Mouse (Mus musculus) splenic B cell, adult 2 months (primary cell): Measurements from ENCODE around the gene Cpne7.

ENCODE experiments used
- DNase-seq: peaks from one replicate; pipeline ENCODE4 v3.0.0-alpha.2; 2011; ENCODE audit warnings: low read depth, low spot score
- H3K27me3 ChIP-seq: 2 replicates; pipeline ENCODE4 v1.6.1; 2012; ENCODE audit warnings: mild to moderate bottlenecking, low read length, moderate library complexity, mixed read lengths; ENCODE audit not compliant: control insufficient read depth, poor library complexity, insufficient read depth, severe bottlenecking
- H3K36me3 ChIP-seq: 2 replicates; pipeline ENCODE4 v1.6.1; 2012; ENCODE audit warnings: mild to moderate bottlenecking, low read length, moderate library complexity, mixed read lengths; ENCODE audit not compliant: control insufficient read depth, poor library complexity, insufficient read depth, severe bottlenecking

The Cpne7 gene

DNA sequence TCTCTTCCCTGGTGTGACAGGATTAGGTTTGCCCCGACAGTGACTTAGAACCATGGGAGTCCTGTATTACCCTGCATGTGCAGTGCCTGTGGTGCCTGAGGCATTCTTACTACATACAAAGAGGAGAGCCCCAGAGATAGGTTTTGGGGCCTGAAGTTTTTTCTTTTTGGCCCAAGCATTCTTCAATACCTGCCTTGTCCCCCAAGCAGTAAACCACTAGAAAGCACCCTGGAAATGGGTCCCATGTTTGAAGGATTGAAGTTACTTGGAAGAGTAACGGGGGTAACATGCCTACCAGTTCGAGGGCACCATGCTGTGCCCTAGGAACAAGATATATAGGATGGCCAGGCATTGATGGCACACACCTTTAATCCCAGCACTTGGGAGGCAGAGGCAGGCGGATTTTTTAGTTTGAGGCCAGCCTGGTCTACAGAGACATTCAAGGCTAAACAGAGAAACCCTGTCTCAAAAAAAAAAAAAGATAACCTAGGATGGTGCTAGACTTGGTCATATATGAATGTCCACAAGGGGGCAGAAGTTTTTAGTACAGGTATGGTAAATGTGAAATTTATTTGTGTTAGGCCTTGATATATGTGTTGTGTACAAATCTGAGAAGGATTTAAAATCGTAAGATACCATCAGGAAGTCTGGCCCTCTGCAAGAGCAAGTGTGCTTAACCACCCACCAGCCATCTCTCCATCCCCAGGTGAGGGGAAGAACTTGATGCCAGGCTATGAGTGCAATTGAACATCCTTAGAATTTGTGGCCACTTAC lies 11.4 kb upstream of the Cpne7 start:
- Histone ChIP-seq H3K27me3 (no peaks in the 10 kb centered on the region), H3K36me3 (peaks cover 13% of the 10 kb centered on the region)
- peak; percentile 80 for DNase-seq

DNA sequence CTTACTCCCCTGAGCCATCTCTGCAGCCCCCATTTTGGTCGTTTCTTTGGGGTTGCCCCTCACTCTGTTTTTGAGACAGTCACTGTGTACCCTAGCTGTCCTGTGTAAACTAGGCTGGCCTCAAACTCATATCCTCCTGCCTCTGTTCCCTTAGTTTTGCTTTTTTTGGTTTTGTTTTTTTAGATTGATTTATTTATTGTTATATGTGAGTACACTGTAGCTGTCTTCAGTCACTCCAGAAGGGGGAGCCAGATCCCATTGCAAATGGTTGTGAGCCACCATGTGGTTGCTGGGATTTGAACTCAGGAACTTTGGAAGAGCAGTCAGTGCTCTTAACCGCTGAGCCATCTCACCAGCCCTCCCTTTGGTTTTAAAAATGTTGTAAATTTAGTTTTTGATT lies 10.6 kb upstream of the Cpne7 start:
- peak; percentile 52 for DNase-seq

DNA sequence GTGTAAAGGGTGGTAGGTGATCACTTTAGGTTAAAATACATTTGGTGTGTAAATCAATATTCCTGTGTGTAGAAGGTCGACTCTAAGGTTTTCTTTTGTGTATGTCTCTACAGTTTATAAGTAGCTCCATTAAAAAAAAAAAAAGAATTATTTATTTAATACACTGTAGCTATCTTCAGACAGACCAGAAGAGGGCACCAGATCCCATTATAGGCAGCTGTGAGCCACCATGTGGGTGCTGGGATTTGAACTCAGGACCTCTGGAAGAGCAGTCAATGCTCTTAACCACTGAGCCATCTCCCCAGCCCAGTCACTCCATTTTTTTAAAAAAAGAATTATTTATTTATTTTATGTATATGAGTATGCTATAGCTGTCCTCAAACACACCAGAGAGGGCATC lies 9.2 kb upstream of the Cpne7 start:
- peaks cover 13% of the 10 kb centered on the region for H3K36me3 ChIP-seq
- H3K27me3 ChIP-seq: no peaks in the 10 kb centered on the region
- DNase-seq: peak; percentile 45

More for the DNA sequence above, 10.6 kb upstream of the Cpne7 start:
- peaks cover 13% of the 10 kb centered on the region for H3K36me3 ChIP-seq
- no peaks in the 10 kb centered on the region for H3K27me3 ChIP-seq

DNA sequence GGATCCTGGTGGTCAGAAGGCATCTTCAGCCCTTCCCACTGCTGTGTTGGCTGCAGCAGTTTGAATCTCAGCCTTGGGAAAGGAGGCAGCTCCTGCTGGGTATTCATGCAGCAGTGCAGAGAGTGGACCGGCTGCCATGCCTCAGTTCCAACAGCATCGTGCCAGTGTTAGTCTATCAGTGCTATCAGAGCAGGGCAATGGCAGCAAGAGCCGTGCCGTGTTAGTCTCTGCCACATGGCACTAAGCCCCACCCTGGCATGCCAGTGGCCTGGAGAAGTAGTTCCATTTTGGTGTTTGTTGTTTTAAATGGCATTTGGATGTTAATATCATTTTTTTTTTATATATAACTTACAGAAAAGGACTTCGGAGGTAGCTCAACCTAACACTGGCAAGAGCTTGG lies 8.2 kb upstream of the Cpne7 start:
- Histone ChIP-seq H3K36me3 (peaks cover 11% of the 10 kb centered on the region), H3K27me3 (no peaks in the 10 kb centered on the region)
- no peak for DNase-seq

DNA sequence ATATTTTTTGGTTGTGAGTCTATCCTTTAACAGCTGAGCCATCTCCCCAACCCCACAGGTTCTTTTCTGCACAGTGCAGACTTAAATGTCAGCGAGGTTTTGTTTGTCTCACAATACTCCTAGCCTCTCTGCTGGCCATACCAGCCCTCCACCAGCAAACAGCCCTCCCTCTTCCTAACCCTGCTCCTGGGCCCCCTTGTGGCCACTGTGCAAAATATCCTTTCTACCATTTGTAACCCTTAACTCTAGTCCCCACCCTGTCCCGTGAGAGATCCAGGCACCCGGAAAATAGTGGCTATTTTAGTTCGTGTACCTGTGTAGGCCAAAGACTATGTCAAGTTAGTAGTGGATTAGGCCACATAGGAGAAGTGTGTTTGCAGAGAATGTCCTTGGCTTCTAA lies 6.5 kb upstream of the Cpne7 start:
- peak; percentile 75 for DNase-seq
- Histone ChIP-seq H3K27me3 (no peaks in the 10 kb centered on the region), H3K36me3 (peaks cover 2% of the 10 kb centered on the region; the same call in 1 of the 2 replicates)

DNA sequence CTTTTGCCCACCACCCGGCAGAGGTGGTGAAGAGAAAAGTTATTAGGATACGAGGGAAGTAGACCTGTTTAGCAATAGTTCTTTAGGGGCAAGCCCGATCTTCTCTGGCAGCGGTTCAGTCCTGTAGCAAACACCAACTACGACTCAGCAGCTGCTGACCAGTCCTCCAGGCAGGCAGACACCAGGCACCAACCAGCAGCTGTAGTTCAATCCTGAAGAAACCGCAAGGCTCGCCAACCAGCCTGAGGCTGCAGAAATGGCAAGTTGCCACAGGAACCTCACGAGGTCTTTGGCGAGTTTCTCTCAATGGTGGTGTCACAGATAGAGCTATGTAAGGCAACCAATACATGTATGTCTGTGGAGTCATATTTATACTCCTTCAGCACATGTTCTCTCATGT lies 4.3 kb upstream of the Cpne7 start:
- DNase-seq: no peak
- H3K27me3 ChIP-seq: no peaks in the 10 kb centered on the region; the same call in 1 of the 2 replicates
- no peaks in the 10 kb centered on the region for H3K36me3 ChIP-seq

DNA sequence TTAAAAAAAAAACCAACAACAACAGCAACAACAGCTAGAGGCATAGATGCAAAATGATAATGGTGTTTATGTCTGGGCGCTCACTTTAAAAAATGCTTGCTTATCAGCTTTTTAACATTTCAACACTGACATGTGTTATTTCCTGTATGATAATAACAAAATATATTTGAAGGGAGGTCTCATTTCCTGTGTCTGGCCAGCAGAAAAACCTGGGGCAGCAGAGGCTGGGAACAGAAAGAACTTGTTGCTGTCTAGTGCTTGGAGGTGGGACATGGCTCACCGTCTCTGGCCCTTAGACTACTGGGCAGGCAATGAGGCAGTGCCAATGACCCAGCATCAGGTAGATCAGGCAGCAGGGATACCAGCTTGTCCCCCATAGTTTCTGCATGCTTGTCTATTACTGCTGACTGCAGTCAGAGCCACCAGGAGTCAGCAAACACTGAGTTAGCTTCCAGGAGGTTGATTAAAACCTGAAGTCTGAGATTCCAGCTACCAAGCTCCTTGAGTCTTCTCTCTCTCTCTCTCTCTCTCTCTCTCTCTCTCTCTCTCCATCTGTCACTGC lies 3.2 kb upstream of the Cpne7 start:
- Histone ChIP-seq H3K27me3 (no peaks in the 10 kb centered on the region; the same call in 1 of the 2 replicates), H3K36me3 (no peaks in the 10 kb centered on the region)
- no peak for DNase-seq

DNA sequence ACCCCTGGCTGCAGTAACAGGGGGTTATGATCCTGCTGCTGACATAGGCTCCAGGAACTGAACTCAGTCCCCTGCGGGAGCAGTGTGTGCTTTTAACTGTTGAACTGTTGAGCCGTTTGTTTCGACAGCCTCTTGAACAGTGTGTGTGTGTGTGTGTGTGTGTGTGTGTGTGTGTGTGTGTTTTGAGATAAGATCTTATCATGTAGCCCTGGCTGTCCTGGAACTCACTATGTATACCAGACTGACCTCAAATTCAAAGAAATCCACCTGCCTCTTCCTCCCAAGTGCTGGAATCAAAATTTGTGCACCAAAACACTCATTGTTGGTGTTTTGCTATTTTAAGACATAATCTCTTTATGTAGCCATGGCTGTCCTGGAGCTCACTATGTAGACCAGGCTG lies 2.5 kb upstream of the Cpne7 start:
- Histone ChIP-seq H3K36me3 (no peaks in the 10 kb centered on the region), H3K27me3 (no peaks in the 10 kb centered on the region; the same call in 1 of the 2 replicates)
- no peak for DNase-seq

DNA sequence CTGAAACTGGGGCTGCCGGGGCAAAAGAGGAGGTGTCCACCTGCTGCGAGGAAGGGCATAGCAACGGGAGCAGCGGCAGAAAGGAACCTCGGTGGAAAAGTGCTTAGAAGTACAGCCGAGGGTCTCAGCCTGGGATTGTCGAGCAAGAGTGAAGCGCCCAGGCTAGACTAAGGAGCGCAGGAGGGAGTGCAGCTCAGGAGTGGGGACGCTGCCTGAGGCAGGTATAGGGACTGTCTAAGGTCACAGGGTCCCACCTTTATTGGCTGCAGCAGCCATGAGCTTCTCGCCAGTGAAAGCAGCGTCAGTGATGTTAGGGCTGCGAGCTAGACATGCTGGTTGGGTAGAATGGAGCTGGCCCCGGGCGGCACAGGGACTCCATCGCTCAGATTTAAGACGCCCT lies 570 bp downstream of the Cpne7 start:
- Histone ChIP-seq H3K36me3 (no peaks in the 10 kb centered on the region), H3K27me3 (no peaks in the 10 kb centered on the region; the same call in 1 of the 2 replicates)
- no peak for DNase-seq

DNA sequence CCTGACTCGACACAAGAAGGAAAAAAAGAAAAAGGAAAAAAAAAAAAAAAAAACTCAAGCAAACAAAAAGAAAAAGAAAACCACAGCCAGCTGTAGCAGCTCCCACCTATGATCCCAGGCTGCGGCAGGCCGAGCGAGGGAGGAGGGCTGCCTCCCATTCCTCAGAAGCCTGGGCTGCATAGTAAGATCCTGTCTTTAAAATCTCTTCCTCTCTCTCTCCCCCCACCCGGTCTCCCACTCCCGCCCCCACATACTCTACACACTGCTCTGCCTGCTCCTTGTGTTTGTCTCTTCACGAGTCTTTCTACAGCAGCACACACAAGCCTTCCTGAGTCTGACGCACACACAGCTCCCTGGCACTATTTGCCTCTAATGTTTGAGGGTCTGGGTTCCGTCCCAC lies 4.9 kb downstream of the Cpne7 start:
- Histone ChIP-seq H3K36me3 (no peaks in the 10 kb centered on the region), H3K27me3 (peaks cover 1% of the 10 kb centered on the region; the same call in 1 of the 2 replicates)
- no peak for DNase-seq

DNA sequence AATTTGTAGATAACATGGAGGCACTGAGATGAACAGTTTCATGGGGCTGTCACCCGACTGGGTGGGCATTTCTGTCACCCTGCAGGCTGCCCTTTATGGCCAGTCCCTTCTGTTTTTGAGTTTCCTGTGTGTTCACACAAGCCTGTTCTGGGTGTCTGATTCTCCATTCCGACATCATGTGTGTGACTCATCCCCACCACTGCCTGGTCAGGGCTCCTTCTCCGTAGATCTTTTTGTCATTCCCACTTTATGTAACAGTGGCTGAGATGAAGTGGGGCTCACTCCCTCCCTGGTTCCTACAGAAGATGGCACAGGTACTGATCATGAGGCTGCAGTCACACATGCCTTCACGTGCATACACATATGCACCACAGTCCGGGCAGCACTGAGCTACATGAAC lies 5.5 kb downstream of the Cpne7 start:
- H3K36me3 ChIP-seq: no peaks in the 10 kb centered on the region
- H3K27me3 ChIP-seq: 0 out of 2 replicates have a peak, but pooled peaks cover 1% of the 10 kb centered on the region
- no peak for DNase-seq

DNA sequence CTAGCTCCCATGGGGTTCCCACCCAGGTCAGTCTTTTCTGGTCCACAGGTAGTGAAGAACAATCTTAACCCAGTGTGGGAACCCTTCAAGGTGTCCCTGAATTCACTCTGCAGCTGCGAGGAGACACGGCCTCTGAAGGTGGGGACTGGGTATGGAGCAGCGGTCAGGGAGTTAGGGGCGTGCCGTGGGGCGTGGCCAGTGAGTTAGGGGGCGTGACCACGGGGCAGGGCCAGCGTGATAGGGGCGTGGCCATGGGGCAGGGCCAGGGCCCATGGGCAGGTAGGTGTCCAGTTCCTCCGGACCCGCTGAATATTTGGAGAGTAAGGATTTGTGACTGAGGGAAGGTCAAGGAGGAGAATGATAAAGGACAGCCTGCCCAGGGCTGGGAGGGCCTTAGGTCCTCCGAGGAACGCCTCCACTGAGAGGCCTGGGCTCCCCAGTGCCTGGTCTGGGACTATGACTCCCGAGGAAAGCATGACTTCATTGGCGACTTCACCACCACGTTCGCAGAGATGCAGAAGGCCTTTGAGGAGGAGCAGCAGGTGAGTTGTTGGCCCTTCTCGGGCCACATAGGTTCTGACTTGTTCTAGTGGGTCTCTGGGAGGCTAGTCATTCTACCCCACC lies 9.1 kb downstream of the Cpne7 start:
- Histone ChIP-seq H3K36me3 (no peaks in the 10 kb centered on the region), H3K27me3 (0 out of 2 replicates have a peak, but pooled peaks cover 1% of the 10 kb centered on the region)
- no peak for DNase-seq

DNA sequence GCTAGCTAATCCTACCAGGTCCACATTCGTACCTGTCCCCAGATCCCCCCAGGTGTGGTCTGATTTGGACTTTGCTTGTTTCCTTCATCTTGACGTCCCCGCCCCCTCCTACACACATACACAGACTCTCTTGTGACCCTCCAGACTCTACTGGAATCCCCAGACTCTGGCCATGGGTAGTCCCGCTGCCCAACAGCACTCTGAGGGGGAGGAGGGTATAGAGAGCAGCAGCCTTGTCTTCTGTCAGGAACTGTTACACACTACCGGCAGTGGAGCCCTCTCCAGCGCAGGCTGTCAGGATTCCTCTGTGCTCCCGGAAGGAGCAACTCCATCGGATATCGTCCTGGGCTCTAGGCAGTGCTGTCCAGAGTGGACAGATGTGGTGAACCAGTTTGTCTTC lies 13.9 kb downstream of the Cpne7 start:
- H3K27me3 ChIP-seq: no peaks in the 10 kb centered on the region
- H3K36me3 ChIP-seq: no peaks in the 10 kb centered on the region
- DNase-seq: no peak

DNA sequence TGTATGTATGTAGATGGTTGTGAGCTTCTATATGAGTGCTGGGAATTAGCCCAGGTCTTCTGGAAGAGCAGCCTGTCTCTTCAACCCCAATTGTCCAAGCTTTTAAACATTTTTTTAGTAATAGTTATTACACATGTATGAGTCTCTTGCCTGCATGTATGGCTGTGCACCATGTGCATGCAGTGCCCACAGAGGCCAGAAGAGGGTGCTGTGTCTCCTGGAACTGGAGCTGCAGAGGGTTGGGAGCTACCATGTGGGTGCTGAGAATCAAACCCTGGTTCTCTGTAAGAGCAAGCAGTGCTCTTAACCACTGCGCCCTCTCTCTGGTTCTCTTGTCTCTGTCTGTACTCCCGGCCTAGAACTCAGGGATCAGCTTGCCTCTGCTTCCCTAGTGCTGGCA lies 15.8 kb downstream of the Cpne7 start:
- Histone ChIP-seq H3K36me3 (no peaks in the 10 kb centered on the region), H3K27me3 (no peaks in the 10 kb centered on the region)
- no peak for DNase-seq

DNA sequence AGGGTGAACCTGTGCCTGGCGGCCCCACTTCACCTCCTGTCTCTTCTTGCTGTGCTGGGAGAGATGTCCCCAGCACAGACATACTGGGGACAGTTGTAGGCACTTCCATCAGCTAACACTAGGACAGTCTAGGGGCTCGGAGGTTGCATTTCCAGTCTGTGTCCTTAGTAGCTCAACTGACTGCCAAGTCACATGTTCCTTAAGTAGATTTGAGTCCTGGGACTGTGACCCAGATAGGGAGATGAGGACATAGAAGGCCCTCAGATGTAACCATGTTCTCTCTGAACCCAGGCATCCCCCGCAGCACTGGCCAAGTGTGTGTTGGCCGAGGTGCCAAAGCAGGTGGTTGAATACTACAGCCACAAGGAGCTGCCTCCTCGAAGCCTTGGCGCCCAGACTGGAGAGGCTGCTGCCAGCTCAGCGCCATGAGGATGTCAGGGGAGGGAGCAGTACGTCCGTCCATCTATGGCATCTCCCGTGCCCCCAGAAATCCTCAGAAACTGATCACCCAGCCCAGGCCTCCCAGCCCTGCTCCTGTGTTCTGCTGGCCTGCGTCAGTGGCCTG lies 17.1 kb downstream of the Cpne7 start:
- DNase-seq: no peak
- no peaks in the 10 kb centered on the region for H3K36me3 ChIP-seq
- no peaks in the 10 kb centered on the region for H3K27me3 ChIP-seq
